In the genomic region with DNA sequence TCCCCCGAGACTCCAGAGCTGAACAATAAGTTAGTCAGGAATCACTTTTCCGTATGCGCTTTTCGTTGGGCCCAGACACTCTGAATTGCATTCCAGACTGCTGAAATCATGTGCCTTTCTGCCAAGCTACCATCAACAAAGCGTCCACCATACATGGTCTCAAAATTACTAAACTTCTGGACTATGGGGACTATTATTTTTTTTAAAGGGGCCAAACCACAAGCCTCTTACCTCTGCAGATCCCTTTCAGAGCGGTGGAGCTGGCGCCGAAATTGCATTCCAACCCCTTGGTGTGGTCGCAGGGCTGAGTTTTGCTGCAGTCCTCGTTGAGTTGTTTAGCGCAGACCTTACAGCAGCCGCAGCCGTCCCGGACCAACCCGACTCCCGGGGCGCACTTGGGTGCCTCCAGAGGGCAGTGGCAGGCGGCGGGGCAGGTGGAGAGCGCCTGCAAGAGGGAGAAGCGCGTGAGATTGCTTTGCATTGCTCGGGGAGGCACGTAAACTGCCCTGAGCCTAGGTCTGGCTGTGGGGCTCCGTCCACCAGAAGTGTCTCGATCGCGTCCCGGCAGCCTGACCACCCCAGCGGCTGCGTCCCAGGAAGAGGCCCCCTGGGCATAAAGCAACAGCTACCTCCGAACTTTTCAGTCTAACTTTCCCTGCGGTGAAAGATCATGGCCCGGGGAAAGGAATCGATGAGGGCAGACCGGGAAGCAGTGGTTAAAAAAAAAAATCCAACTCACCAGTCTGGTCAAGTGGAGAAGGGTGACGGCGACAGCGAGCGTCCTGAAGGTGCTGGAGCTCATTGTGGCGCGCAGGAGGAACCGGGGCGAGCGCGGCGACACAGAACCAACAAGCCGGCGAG, we compare ENCODE assay signal across 7 mouse cellular contexts. TPM values are rescaled to one million over a fixed set of nuclear protein-coding genes. Genes with fewer than 3 reads are reported as not detected.
DNase-seq lines count a peak whose midpoint lies in the region; ATAC-seq and TF ChIP-seq lines count a peak whose summit lies in the region.

No protein-coding gene starts in this region.

- no peak for TF ChIP-seq POLR2A in ES-Bruce4 (IDR thresholded peaks at IDR 0.05; ENCODE audit: insufficient read depth, low read length)

- peak overlapping the region; percentile 86 for H3K4me3 ChIP-seq in ES-Bruce4 (ENCODE audit: low read depth, low read length)
- H3K4me3 ChIP-seq in gastrocnemius, adult 2 months = peak overlapping the region; percentile 75
- peak overlapping the region; percentile 60 for H3K4me3 ChIP-seq in hindbrain, embryonic 16.5 days (ENCODE audit: low read length)
- peak overlapping the region; percentile 50 for H3K4me3 ChIP-seq in liver, embryonic 12.5 days
- peak overlapping the region; percentile 47 for H3K4me3 ChIP-seq in neural tube, embryonic 14.5 days (ENCODE audit: low read depth, low read length)

- no peak for ATAC-seq in hindbrain, embryonic 16.5 days
- no peak for ATAC-seq in liver, embryonic 12.5 days
- peak; percentile 16; the same call in 1 of the 2 replicates for ATAC-seq in neural tube, embryonic 14.5 days (ENCODE audit: low read depth)

- peaks cover 10% of the 10 kb centered on the region for H3K36me3 ChIP-seq in ES-Bruce4 (ENCODE audit: control insufficient read depth, insufficient read depth, low read length, poor library complexity, severe bottlenecking)
- H3K36me3 ChIP-seq in hindbrain, embryonic 16.5 days (ENCODE audit: control insufficient read depth, insufficient read depth, low read length) = no peaks in the 10 kb centered on the region
- H3K36me3 ChIP-seq in liver, embryonic 12.5 days = 0 out of 2 replicates have a peak, but pooled peaks cover 3% of the 10 kb centered on the region
- H3K36me3 ChIP-seq in neural tube, embryonic 14.5 days (ENCODE audit: control insufficient read depth, insufficient read depth, low read length) = no peaks in the 10 kb centered on the region

- no peak for TF ChIP-seq EP300 in ES-Bruce4 (IDR thresholded peaks at IDR 0.05; ENCODE audit: insufficient read depth, low read depth, low read length)

- no peak overlapping the region for H3K27ac ChIP-seq in ES-Bruce4 (ENCODE audit: insufficient read depth, low read length)
- peak overlapping the region; percentile 97 for H3K27ac ChIP-seq in gastrocnemius, adult 2 months
- 0 out of 2 replicates have a peak overlapping the region, but pooled peaks have one; percentile 55 for H3K27ac ChIP-seq in hindbrain, embryonic 16.5 days (ENCODE audit: low read depth, low read length)
- H3K27ac ChIP-seq in liver, embryonic 12.5 days = peak overlapping the region; percentile 27
- peak overlapping the region; percentile 31; the same call in 1 of the 2 replicates for H3K27ac ChIP-seq in neural tube, embryonic 14.5 days (ENCODE audit: low read depth, low read length)

- peak; percentile 83 for DNase-seq in adrenal gland, postnatal 14 days
- DNase-seq in gastrocnemius, adult 2 months = peak; percentile 89
- DNase-seq in spleen, adult 12 weeks (ENCODE audit: low spot score) = no peak

- intact Hi-C loops in gastrocnemius, adult 2 months (cut with DNase I) = loop anchor here (5.0 kb wide), 3 partner anchors 38 to 253 kb away; no protein-coding TSS in a partner anchor

- H3K9ac ChIP-seq in ES-Bruce4 (ENCODE audit: low read depth, poor library complexity, severe bottlenecking) = peak overlapping the region; percentile 94
- peak overlapping the region; percentile 66 for H3K9ac ChIP-seq in hindbrain, embryonic 16.5 days (ENCODE audit: low read depth, low read length)
- H3K9ac ChIP-seq in liver, embryonic 12.5 days = peak overlapping the region; percentile 60
- H3K9ac ChIP-seq in neural tube, embryonic 14.5 days (replicated peaks; ENCODE audit: low read depth, low read length) = peak overlapping the region; percentile 41

- no peaks in the 10 kb centered on the region for H3K9me3 ChIP-seq in ES-Bruce4 (replicated peaks; ENCODE audit: control insufficient read depth, insufficient read depth, low read length, poor library complexity, severe bottlenecking)
- no peaks in the 10 kb centered on the region for H3K9me3 ChIP-seq in hindbrain, embryonic 16.5 days (ENCODE audit: control insufficient read depth, low read length)
- H3K9me3 ChIP-seq in liver, embryonic 12.5 days (replicated peaks) = no peaks in the 10 kb centered on the region
- no peaks in the 10 kb centered on the region for H3K9me3 ChIP-seq in neural tube, embryonic 14.5 days (ENCODE audit: control insufficient read depth, low read length)

- H3K4me2 ChIP-seq in hindbrain, embryonic 16.5 days (ENCODE audit: low read length) = peak overlapping the region; percentile 90
- peak overlapping the region; percentile 68 for H3K4me2 ChIP-seq in liver, embryonic 12.5 days
- peak overlapping the region; percentile 87 for H3K4me2 ChIP-seq in neural tube, embryonic 14.5 days (ENCODE audit: low read depth, low read length)

- no peaks in the 10 kb centered on the region for H3K27me3 ChIP-seq in ES-Bruce4 (ENCODE audit: control insufficient read depth, insufficient read depth, low read length, poor library complexity, severe bottlenecking)
- peaks cover 18% of the 10 kb centered on the region for H3K27me3 ChIP-seq in hindbrain, embryonic 16.5 days (replicated peaks; ENCODE audit: control insufficient read depth, insufficient read depth, low read length)
- H3K27me3 ChIP-seq in liver, embryonic 12.5 days (replicated peaks) = peaks cover 73% of the 10 kb centered on the region
- H3K27me3 ChIP-seq in neural tube, embryonic 14.5 days (ENCODE audit: control insufficient read depth, insufficient read depth, low read length) = peaks cover 11% of the 10 kb centered on the region

- TF ChIP-seq CTCF in ES-Bruce4 (IDR thresholded peaks at IDR 0.05; ENCODE audit: low read depth, low read length) = no peak
- TF ChIP-seq CTCF in gastrocnemius, adult 2 months (IDR thresholded peaks at IDR 0.05) = peak; percentile 72

- WGBS in hindbrain, embryonic 16.5 days = under 1% methylated on average over 49 of the region's 49 CpGs
- 2% methylated on average over 49 of the region's 49 CpGs for WGBS in liver, embryonic 12.5 days (ENCODE audit: insufficient replicate concordance)
- WGBS in neural tube, embryonic 14.5 days = under 1% methylated on average over 47 of the region's 49 CpGs

- H3K4me1 ChIP-seq in ES-Bruce4 (ENCODE audit: control insufficient read depth, insufficient read depth, low read length) = peaks cover 3% of the 10 kb centered on the region
- peaks cover 27% of the 10 kb centered on the region for H3K4me1 ChIP-seq in hindbrain, embryonic 16.5 days (ENCODE audit: control insufficient read depth, insufficient read depth, low read depth, low read length)
- H3K4me1 ChIP-seq in liver, embryonic 12.5 days = peaks cover 25% of the 10 kb centered on the region
- H3K4me1 ChIP-seq in neural tube, embryonic 14.5 days (ENCODE audit: control insufficient read depth, insufficient read depth, low read length) = peaks cover 40% of the 10 kb centered on the region

RNA-seq across cellular contexts. Expression of gene Ccn1, which starts 0.6 kb away (rescaled TPM):
- polyA plus RNA-seq in ES-Bruce4 (2011; ENCODE audit: insufficient read depth, insufficient read length, low read depth, missing spikeins) = 204 and 217 TPM in 2 replicates
- total RNA-seq in adrenal gland, postnatal 14 days (2021) = 25.5 and 27.8 TPM in 2 replicates
- total RNA-seq in gastrocnemius, adult 2 months (2021) = 10 to 100 TPM; 20.8 to 52.2 TPM
- polyA plus RNA-seq in hindbrain, embryonic 16.5 days (2015; fragmentation: Nextera tagmentation; extraction: Ambion mirVana) = 7.5 and 8.5 TPM in 2 replicates
- polyA plus RNA-seq in liver, embryonic 12.5 days (2016; fragmentation: Nextera tagmentation; extraction: Ambion mirVana) = 11.1 and 11.3 TPM in 2 replicates
- polyA plus RNA-seq in neural tube, embryonic 14.5 days (2014; fragmentation: Nextera tagmentation; extraction: Ambion mirVana) = 1.9 and 4.5 TPM in 2 replicates

Comparison
In these comparisons a context has a peak if more than half of its experiments do, and no peak if none do; other contexts are left out.
1. H3K9ac ChIP-seq: peak in every context shown above with its lines; median percentile 94 in ES-Bruce4; 66 in hindbrain, embryonic 16.5 days; 60 in liver, embryonic 12.5 days; 41 in neural tube, embryonic 14.5 days.
2. RNA of gene Ccn1, which starts 0.6 kb away (polyA plus RNA-seq): 204 to 217 TPM in ES-Bruce4; 11.1 to 11.3 TPM in liver, embryonic 12.5 days, 7.5 to 8.5 TPM in hindbrain, embryonic 16.5 days and 1.9 to 4.5 TPM in neural tube, embryonic 14.5 days; every median in the first group is over 10 times any median in the second.
3. Peak in every context shown above with its lines, with median percentiles within 50 percentile points of each other: H3K4me3 ChIP-seq and H3K4me2 ChIP-seq.